Mouse (Mus musculus) midbrain, postnatal 0 days (tissue): Measurements from ENCODE around the gene Dusp12. TPM values are rescaled to one million over a fixed set of nuclear protein-coding genes. Genes with fewer than 3 reads are reported as not detected.
A peak's percentile ranks its signal among the peaks of the same experiment; 100 is the strongest.

Source experiments
- ATAC-seq: fragments of 200-750 bp; cut with Nextera tagmentation; 2 replicates; pipeline ENCODE4 v1.8.0; 2017; ENCODE audit warnings: moderate number of reproducible peaks, mild to moderate bottlenecking, moderate TSS enrichment, moderate library complexity; ENCODE audit not compliant: low FRiP score
- DNase-seq: peaks from one replicate; pipeline ENCODE4 v3.0.0-alpha.2; 2015; ENCODE audit warnings: low spot score
- H3K27ac ChIP-seq: fragments of 300-500 bp; sonication (generic); 2 replicates; pipeline ENCODE4 v1.5.1; 2014; ENCODE audit warnings: low read depth, mild to moderate bottlenecking, low read length, mixed read lengths
- H3K27me3 ChIP-seq: fragments of 300-500 bp; sonication (generic); 2 replicates; pipeline ENCODE4 v1.6.1; 2014; ENCODE audit warnings: low read length, control low read depth, mixed read lengths; ENCODE audit not compliant: insufficient read depth
- H3K36me3 ChIP-seq: fragments of 300-500 bp; sonication (generic); 2 replicates; pipeline ENCODE4 v1.6.1; 2014; ENCODE audit warnings: low read length, control low read depth, mixed read lengths; ENCODE audit not compliant: insufficient read depth
- H3K4me1 ChIP-seq: fragments of 300-500 bp; sonication (generic); 2 replicates; pipeline ENCODE4 v1.6.1; 2014; ENCODE audit warnings: mild to moderate bottlenecking, control low read depth, antibody characterized with exemption, low read length, mixed read lengths; ENCODE audit not compliant: insufficient read depth
- H3K4me2 ChIP-seq: fragments of 300-500 bp; sonication (generic); 2 replicates; pipeline ENCODE4 v1.6.1; 2014; ENCODE audit warnings: low read depth, mild to moderate bottlenecking, low read length, mixed read lengths; ENCODE audit not compliant: poor library complexity, severe bottlenecking
- H3K4me3 ChIP-seq: fragments of 300-500 bp; sonication (generic); 2 replicates; pipeline ENCODE4 v1.5.1; 2014; ENCODE audit warnings: low read depth, mild to moderate bottlenecking, low read length, moderate library complexity
- H3K9ac ChIP-seq: fragments of 300-500 bp; sonication (generic); replicated peaks from 2 replicates; pipeline ENCODE4 v1.6.1; 2014; ENCODE audit warnings: mild to moderate bottlenecking, low read length, moderate library complexity, mixed read lengths; ENCODE audit not compliant: poor library complexity, severe bottlenecking
- H3K9me3 ChIP-seq: fragments of 300-500 bp; sonication (generic); 2 replicates; pipeline ENCODE4 v1.6.1; 2016; ENCODE audit warnings: low read length, control low read depth
- CTCF ChIP-seq: IDR thresholded peaks from 2 replicates; pipeline ENCODE4 v1.5.1; 2016; ENCODE audit warnings: antibody characterized with exemption, mild to moderate bottlenecking
- WGBS: fragments of 180-500 bp; shearing (Covaris S2); extraction: QIAGEN DNeasy Blood & Tissue Kit; methylation state at CpG from one replicate; pipeline ENCODE4 v1.1.7; 2014; 5-methylcytosine and 5-hydroxymethylcytosine counted together
- polyA plus RNA-seq: library from polyadenylated mRNA; unstranded; fragments of >200 nt; fragmentation: Nextera tagmentation; extraction: Ambion mirVana; gene quantifications from 2 replicates; pipeline ENCODE4 v1.2.1, GENCODE M21; 2015
- total RNA-seq: library from RNA; depleted of rRNA; stranded (reverse); fragments of >200 nt; gene quantifications from 2 replicates; pipeline ENCODE4 v1.2.3, GENCODE M21; 2014

The Dusp12 gene
- total and polyA plus RNA-seq, 2 experiments from 2014 or later: 39.6 to 43.3 TPM

- H3K4me1 ChIP-seq: no peaks in the 10 kb centered on the region
- H3K9me3 ChIP-seq: no peaks in the 10 kb centered on the region
- 1% methylated on average over 33 of the region's 33 CpGs for WGBS
- H3K9ac ChIP-seq: peak overlapping the region; percentile 54
- H3K4me2 ChIP-seq: peak overlapping the region; percentile 62
- TF ChIP-seq CTCF: no peak
- peak overlapping the region; percentile 55; the same call in 1 of the 2 replicates for H3K27ac ChIP-seq
- H3K4me3 ChIP-seq: peak overlapping the region; percentile 69
- H3K36me3 ChIP-seq: no peaks in the 10 kb centered on the region
- H3K27me3 ChIP-seq: no peaks in the 10 kb centered on the region
- ATAC-seq (peak; percentile 83), DNase-seq (peak; percentile 92)
These were observed 17.0 kb downstream of the Dusp12 start for GRCm38 (mm10) chr1:170868107-170868904.

- DNase-seq (peak; percentile 95), ATAC-seq (peak; percentile 76)
- Histone ChIP-seq H3K4me2 (peak within 1 kb of the TSS; percentile 62), H3K4me3 (peak within 1 kb of the TSS; percentile 69), H3K27ac (peak within 1 kb of the TSS; percentile 69), H3K9me3 (no peaks in the 10 kb centered on the region), H3K27me3 (no peaks in the 10 kb centered on the region), H3K4me1 (no peaks in the 10 kb centered on the region), H3K9ac (peak within 1 kb of the TSS; percentile 66), H3K36me3 (no peaks in the 10 kb centered on the region)
- WGBS: under 1% methylated on average over 25 of the region's 25 CpGs
- TF ChIP-seq CTCF: no peak
These were observed 17.6 kb downstream of the Dusp12 start, which contains the start of gene Atf6 for GRCm38 (mm10) chr1:170867691-170868105. Gene Atf6, minus strand, starts transcription at chr1:170867771.

GRCm38 (mm10) chr1:170866992-170867690 lies 18.2 kb downstream of the Dusp12 start:
- no peaks in the 10 kb centered on the region for H3K4me1 ChIP-seq
- WGBS: 4% methylated on average over 30 of the region's 30 CpGs
- H3K4me2 ChIP-seq: peak overlapping the region; percentile 62
- ATAC-seq (peak; percentile 57), DNase-seq (peak; percentile 31)
- peak overlapping the region; percentile 66 for H3K9ac ChIP-seq
- peak overlapping the region; percentile 69 for H3K27ac ChIP-seq
- H3K9me3 ChIP-seq: no peaks in the 10 kb centered on the region
- TF ChIP-seq CTCF: no peak
- H3K4me3 ChIP-seq: peak overlapping the region; percentile 69
- no peaks in the 10 kb centered on the region for H3K27me3 ChIP-seq
- H3K36me3 ChIP-seq: no peaks in the 10 kb centered on the region

- no peak overlapping the region for H3K27ac ChIP-seq
- H3K9ac ChIP-seq: no peak overlapping the region
- ATAC-seq (no peak), DNase-seq (no peak)
- H3K4me2 ChIP-seq: no peak overlapping the region
- no peak for TF ChIP-seq CTCF
- H3K36me3 ChIP-seq: no peaks in the 10 kb centered on the region
- H3K9me3 ChIP-seq: no peaks in the 10 kb centered on the region
- no peak overlapping the region for H3K4me3 ChIP-seq
- H3K4me1 ChIP-seq: no peaks in the 10 kb centered on the region
- no peaks in the 10 kb centered on the region for H3K27me3 ChIP-seq
- 90% methylated on average over 5 of the region's 5 CpGs for WGBS
These were observed 19.9 kb downstream of the Dusp12 start for GRCm38 (mm10) chr1:170865406-170865805.

GRCm38 (mm10) chr1:170864754-170865153 lies 20.6 kb downstream of the Dusp12 start:
- DNase-seq: no peak
- Histone ChIP-seq H3K27ac (no peak overlapping the region), H3K36me3 (no peaks in the 10 kb centered on the region), H3K4me1 (no peaks in the 10 kb centered on the region), H3K9ac (no peak overlapping the region), H3K4me3 (no peak overlapping the region), H3K9me3 (no peaks in the 10 kb centered on the region), H3K27me3 (no peaks in the 10 kb centered on the region), H3K4me2 (no peak overlapping the region)
- ATAC-seq: no peak
- no peak for TF ChIP-seq CTCF
- WGBS: 89% methylated on average over 3 of the region's 3 CpGs

GRCm38 (mm10) chr1:170864234-170864633 lies 21.1 kb downstream of the Dusp12 start:
- ATAC-seq (no peak), DNase-seq (no peak)
- no peaks in the 10 kb centered on the region for H3K36me3 ChIP-seq
- no peak overlapping the region for H3K4me2 ChIP-seq
- H3K9me3 ChIP-seq: no peaks in the 10 kb centered on the region
- no peak overlapping the region for H3K4me3 ChIP-seq
- no peak overlapping the region for H3K9ac ChIP-seq
- no peak for TF ChIP-seq CTCF
- no peak overlapping the region for H3K27ac ChIP-seq
- H3K27me3 ChIP-seq: no peaks in the 10 kb centered on the region
- H3K4me1 ChIP-seq: no peaks in the 10 kb centered on the region
